Mouse (Mus musculus) kidney, postnatal 10 days (tissue): ENCODE data around the gene Cxcr5.

Experiments used
- DNase-seq: peaks from one replicate; pipeline ENCODE4 v3.0.0; 2021; ENCODE audit warnings: mixed read lengths

Gene Cxcr5

DNA sequence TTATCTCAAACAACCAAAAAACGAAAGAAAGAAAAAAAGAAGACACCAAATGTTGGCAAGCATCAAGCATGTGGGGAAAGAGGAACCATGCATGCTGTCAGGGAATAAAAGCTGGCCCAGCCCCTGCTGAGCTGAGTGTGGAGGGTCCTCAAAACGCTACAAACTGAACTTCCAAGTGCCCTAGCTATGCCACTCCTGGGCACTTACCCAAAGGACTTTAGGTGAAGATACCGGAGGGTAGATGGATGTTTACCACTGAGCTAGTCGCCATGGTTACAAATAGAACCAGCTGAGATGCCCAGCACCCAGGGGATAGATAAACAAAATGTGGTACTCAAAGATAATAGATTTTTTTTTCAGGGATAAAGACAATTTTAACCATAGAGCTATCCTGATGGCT, at the start of gene Cxcr5:
Cxcr5 (minus strand) TSS at position 281 of the 400 bp plus-strand sequence.
- no peak for DNase-seq

- no peak for DNase-seq
These were observed 48.7 kb upstream of the Cxcr5 start for GRCm38 (mm10) chr9:44610371-44610770.

GRCm38 (mm10) chr9:44607306-44607705, 45.6 kb upstream of the Cxcr5 start:
- no peak for DNase-seq

DNA sequence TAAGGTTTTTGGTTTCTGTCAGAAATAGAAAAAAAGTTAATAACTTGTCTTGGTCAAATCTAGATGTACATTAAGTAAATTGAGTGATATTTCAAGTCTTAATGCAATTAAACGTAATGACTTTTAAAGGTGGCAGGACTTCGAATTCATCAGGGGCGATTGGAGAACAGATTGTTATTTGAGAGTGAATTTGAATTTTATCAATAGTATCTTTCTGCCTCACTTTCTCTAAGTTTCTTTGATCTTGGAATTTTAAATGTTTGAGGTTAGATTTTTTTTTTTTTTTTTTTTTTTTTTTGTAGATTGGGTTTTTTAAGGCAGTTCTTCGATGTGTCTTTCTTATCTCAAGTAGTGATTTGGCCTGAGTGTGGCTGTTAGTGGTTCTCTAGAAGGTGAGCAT, 45.0 kb upstream of the Cxcr5 start:
- no peak for DNase-seq

DNA sequence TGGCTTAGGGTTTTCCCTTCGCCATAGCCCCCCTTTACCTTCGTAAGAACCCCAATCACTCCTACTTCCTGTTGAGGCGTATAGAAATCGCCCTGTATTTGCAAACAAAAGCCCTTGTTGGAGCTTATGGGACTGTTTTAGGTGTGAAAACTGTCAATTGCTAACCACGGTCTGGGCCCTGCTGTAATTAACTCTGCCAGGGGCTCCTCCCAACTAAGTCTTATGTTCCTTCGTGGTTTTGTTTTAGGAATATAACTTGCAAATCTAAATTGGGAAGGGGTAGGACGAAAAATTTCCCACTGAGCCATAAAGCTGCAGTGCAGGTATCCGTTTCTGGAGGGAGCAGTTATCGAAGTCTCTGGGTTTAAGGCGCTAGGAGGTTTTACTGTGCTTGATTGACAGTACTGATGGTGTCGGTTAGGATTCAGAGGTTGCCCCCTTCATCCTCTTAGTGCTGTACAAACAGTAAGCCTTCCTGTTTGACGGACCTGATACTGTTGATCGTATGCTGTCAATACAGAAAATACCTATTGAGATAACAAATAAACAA, 44.0 kb upstream of the Cxcr5 start:
- no peak for DNase-seq

GRCm38 (mm10) chr9:44604779-44605615, 43.3 kb upstream of the Cxcr5 start, which contains the start of gene Ddx6:
TSS of gene Ddx6 (plus strand) at chr9:44604892.
- peak; percentile 86 for DNase-seq

- peak; percentile 89 for DNase-seq
These were observed 42.7 kb upstream of the Cxcr5 start for GRCm38 (mm10) chr9:44604290-44604778.

DNA sequence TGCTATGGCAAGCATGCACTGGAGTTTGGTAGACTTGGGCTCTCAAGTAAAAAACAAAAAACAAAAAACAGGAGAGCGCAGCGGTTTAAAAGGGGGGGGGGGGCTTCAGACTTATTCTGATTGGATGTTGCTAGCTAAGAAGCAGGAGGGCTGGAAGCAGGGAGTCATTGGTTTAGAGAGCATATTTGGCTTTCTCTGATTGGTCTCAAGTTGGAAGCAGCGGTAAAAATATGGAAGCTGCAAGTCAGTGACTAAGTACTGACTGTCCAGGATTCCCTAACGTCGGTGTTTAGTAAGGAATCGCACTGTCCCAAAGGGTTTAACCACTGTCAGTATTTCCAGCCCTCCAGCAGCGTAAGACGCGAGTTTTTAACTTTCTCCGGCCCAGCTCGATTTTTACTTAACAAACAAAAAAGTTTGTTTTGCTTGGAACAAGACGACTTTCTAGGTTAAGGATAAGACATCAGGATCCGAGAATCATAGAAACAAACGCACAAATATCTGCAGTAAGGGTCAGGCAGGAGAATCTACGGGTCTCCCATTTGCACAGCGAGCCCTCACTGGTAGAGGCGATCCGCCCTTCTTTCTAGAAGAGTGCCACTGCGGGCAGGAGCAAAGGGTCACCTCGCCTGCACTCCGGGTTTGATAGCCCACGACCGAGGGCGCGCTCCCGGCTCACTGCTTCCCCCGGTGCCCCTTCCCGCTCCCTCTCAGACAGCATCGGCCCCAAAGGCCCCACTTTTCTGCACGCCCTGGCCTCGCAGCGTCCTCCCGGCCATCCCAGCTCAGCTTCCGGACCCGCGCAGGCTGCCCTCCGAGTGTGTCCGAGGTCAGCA, 42.0 kb upstream of the Cxcr5 start:
- DNase-seq: peak; percentile 72

GRCm38 (mm10) chr9:44602766-44603165, 41.1 kb upstream of the Cxcr5 start:
- no peak for DNase-seq

DNA sequence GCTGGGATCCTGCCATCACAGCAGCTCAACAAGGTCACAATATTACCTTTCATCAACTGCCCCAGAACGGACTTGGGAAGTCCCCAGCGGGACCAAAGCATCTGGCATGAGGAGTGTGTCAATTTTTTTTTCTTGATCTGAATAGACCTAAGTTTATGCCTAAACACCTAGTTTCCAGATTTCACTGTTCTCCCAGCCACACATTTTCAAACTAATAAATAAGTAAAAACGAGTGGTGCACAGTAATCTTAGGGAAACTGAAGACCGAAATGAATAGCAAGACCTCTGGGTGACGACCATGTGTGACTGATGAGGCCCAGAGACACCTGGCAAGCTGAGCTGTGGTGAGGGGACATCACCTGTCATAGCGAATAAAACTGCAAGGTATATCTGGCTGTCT, 39.1 kb upstream of the Cxcr5 start:
- no peak for DNase-seq

GRCm38 (mm10) chr9:44599616-44600015, 37.9 kb upstream of the Cxcr5 start:
- DNase-seq: peak; percentile 51

DNA sequence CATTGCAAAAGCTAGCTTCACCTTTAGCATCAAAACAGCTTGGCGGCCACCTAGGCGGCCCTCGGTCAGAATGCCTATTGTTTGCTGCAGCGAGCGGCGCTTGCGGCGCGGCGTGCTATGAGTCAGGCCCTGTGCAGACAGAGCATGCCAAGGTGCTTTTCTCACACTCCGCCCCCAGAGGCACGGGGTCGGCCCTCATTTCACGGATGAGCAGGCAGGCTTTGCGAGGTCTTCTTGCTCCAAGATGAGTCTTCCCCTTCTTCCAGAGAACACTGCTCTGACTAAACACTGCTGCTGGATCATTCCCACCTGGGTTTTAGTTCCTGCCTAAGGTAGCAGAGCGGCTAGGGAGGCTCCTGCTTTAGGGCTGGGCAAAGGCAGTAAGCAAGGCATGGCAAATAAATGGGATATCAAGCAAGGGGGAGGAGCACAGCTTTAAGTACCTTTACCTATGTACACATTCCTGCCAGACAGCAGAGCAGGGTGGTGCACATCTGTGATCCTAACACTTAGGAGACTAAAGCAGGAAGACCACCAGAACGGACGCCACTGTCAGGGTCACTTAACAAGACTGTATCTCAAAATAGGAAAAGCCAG, 37.3 kb upstream of the Cxcr5 start:
- DNase-seq: peak; percentile 65

DNA sequence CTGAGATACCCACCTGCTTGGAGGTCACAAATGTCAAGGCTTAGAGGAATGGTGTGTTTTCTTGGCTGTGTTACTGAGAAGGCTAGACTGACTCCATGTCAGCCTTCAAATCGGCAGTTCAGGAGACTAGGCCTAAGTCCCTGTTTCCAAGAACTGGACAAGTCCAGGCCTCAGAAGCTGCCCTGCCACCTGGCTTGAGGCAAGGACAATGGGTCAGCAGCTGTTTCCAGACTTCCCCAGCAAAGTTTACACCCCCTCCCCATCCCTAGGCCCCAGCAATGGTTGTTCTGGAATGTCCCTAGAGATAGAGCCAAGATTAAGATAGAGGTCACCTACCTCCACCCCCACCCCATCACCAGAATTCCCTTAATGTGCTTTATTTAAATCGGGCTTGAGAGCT, 36.1 kb upstream of the Cxcr5 start:
- DNase-seq: no peak

DNA sequence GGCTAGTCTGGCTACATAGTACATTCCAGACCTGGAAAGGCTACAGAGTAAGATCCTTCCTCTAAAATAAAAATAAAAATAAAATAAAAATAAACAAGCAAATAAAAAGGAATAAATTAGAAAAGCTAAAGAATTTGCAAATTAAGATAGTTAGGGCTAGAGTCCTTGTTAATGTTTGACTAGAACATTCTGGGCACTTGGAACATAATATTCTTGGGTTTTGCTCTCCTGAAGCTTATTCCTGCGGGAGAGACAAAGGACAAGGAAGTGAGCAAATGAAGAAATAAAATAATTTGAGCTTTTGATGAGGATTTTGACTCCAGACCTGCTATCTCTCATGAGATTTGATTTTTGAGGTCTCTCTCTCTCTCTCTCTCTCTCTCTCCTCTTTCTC, 33.9 kb upstream of the Cxcr5 start:
- no peak for DNase-seq

- peak; percentile 19 for DNase-seq
These were observed 33.3 kb upstream of the Cxcr5 start for GRCm38 (mm10) chr9:44594901-44595536.

- DNase-seq: no peak
These were observed 32.2 kb upstream of the Cxcr5 start for GRCm38 (mm10) chr9:44593886-44594285.

- no peak for DNase-seq
These were observed 31.5 kb upstream of the Cxcr5 start for GRCm38 (mm10) chr9:44593221-44593620.

GRCm38 (mm10) chr9:44591595-44592188, 30.0 kb upstream of the Cxcr5 start:
- no peak for DNase-seq

DNA sequence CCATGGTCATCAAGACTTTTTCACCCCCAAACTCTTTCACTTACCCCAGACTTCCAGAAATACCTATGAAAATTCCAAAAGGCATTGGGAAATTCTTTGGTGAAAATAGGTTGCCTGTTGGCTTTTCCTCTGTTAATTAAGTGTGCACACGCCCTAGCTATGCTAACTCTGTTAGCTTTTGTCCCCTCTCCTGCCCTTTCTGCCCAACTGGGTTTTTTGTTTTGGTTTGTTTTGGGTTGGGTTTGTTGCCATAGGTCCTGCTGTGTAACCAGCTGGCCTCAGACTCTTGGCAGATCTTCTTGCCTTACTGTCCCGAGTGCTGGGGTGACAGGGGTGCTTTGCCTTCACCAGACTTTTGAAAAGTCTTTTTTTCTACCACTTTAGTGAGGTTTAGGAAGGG, 29.3 kb upstream of the Cxcr5 start:
- DNase-seq: no peak

DNA sequence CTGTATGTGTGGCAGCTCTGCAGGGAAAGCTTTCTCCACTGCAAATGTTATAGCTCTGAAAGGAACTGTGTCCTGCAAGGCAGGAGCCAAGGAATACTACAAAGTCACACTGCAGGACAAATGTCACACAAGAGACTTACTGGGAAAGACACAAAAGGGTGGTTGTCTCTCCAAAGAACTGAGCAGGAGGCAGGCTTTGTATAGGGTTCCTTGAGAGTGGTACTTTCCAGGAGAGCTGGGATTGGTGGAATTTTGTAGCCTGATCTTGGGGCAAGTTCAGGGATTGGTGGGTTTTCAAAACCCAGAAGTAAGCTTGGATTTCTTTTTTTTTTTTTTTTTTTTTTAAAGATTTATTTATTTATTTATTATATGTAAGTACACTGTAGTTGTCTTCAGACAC, 27.4 kb upstream of the Cxcr5 start:
- DNase-seq: no peak

GRCm38 (mm10) chr9:44588605-44589004, 26.9 kb upstream of the Cxcr5 start:
- DNase-seq: no peak
